Mouse (Mus musculus) thymus, postnatal 10 days (tissue): ENCODE measurements around the gene Lpin1.

Experiments used
- DNase-seq, 2 experiments: peaks; one replicate each; pipeline ENCODE4 v3.0.0; 2021; ENCODE audit warnings: low spot score in 2 of 2

Lpin1 gene

DNA sequence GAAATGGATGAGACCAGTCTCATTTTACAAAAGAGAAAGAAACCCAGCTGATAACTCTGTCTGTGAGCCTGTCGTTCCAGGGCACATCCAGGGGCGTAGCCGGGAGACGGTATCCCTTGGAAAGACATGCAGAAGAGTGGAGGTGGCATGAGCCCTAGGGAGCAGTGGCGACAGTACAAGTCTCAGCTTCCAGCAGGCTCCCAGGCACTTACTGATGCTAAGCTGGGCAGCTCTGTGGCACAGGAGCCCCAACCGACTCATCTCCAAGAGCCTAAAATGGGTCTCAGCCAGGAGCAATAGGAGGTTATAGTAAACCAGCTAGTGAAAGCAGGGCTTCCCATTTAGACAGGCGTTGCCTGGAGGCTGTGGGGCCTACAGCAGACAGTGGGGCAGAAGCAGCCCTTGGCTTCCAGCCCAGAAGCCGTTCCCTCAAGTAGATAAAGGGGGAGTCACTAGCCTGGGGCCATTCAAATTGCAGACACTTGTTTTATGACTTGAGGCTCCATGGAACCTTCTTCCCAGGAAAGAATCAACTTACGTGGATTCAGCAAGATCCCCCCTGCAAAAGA is 33.0 kb downstream of the Lpin1 start:
- DNase-seq: no peak

DNA sequence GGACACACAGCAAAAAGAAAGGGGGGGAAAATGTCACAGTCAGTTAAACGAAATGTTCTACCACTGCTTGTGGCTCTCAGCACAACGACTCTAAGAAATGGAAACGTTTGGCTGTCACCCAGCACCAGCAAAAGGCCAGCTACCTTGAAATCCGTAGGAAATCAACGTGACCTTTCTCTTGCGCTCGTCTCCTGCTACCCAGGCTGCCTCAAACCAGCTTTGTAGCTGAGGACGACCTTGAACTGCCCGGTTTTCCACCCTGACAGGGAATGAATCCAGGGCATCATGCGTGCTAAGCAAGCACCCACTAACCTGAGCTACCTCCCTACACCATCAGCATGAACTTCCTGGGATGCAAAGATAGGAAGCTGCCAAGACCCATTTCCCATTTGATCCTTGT is 39.5 kb downstream of the Lpin1 start:
- DNase-seq: no peak

DNA sequence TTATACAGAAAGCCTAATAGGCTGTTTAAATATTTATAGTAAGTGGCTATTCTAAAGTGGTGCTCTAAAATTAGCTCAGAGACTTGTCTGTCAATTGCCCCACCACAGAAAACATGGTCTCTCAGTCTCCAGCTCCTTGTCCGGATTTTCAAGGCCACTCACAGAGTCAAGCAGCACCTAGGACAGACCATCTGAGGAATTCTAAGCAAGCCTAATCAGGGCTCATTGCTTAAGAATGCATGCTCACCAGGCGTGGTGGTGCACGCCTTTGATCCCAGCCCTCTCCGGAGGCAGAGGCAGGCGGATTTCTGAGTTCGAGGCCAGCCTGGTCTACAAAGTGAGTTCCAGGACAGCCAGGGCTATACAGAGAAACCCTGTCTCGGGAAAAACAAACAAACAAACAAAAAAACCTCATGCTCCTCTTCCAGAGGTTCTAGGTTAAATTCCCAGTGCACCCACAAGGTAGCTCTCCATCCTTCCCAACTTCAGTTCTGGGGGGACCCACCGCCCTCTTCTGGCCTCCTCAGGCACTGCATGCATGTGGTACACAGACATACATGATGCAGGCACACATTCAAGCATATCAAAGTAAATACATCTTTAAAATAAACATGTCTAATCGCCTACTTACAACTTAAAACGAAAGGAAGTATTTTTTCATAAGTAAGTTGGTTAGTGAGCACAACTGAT is 40.2 kb downstream of the Lpin1 start:
- DNase-seq: peak in 1 of 2 experiments; percentile 14

DNA sequence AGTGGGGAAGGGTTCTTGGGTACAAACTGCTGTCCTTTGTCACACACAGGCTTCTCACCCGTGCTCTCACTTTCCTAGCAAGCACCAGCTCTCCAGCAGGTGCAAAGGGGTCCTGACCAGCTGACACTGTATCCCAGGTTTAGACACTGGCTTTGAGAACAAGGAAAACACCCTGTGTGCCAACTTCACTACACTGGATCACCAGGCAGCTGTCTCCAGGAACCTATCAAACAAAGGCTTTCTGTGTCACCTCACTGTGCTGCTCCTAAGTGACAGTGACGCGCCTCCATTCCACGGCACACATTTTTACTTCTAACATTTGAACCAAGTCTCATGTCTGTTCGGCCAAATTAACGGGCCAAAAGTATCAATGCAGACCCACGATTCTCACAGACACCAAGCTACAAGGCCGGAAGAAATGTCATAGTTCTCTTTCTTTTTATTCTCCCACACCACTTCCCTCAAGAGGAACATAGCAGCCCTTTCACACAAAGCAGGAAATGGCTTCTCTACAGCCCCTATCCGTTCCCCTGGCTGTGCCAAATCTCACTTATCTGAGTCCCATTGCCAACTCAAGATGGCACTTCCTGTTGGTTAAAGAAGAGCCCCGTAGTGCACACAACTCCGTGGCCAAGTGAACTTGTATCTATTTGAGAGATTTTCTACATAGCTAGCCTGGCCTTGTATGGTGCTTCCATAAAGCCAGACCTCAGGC is 41.7 kb downstream of the Lpin1 start:
- peak; percentile 17 to 29 for DNase-seq

- DNase-seq: peak; percentile 51 to 78
These were observed 42.3 kb downstream of the Lpin1 start for GRCm38 (mm10) chr12:16568496-16568895.

- no peak for DNase-seq
These were observed 42.7 kb downstream of the Lpin1 start for GRCm38 (mm10) chr12:16568090-16568489.

GRCm38 (mm10) chr12:16563427-16563826 is 47.3 kb downstream of the Lpin1 start:
- peak in 1 of 2 experiments; percentile 15 for DNase-seq

DNA sequence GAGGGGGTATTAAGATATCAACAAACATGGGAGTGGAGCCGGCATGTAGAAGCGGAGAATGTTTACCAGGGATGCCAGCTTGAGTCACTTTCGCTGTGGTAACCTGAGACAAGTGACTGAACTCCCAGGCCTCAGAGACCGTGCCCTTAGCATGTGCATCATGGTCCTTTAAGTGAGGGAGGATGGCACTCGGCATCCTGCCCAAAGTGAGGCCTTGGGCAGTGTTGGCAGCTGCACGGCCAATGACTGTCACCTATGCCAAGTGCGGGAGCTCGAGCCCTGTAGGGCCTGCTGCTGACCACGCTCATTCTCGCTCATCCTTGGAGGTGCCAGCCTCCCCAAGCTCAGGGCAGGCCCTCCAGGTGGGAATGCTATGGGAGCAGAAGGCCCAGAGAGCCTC is 48.1 kb downstream of the Lpin1 start:
- no peak for DNase-seq

DNA sequence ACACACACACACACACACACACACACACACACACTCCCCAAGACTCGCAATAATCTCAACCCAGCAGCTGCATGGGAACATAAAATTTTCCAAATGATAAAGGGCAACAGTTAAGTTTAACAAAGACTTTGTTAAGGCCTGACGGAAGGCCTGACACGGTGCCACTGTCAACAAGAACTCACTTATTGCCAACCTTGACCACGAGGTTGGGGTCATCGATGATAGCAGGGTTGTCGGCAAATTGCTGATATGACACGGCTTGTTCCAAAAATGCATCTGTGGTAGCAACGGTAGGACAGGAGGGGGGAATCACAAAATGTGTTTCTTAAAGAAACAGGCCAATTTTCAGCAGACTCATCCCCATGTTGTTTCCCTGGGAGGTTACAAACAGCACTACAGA is 48.6 kb downstream of the Lpin1 start:
- no peak for DNase-seq

- no peak for DNase-seq
These were observed 53.5 kb downstream of the Lpin1 start for GRCm38 (mm10) chr12:16557271-16557670.

GRCm38 (mm10) chr12:16554171-16554570 is 56.6 kb downstream of the Lpin1 start:
- DNase-seq: no peak

DNA sequence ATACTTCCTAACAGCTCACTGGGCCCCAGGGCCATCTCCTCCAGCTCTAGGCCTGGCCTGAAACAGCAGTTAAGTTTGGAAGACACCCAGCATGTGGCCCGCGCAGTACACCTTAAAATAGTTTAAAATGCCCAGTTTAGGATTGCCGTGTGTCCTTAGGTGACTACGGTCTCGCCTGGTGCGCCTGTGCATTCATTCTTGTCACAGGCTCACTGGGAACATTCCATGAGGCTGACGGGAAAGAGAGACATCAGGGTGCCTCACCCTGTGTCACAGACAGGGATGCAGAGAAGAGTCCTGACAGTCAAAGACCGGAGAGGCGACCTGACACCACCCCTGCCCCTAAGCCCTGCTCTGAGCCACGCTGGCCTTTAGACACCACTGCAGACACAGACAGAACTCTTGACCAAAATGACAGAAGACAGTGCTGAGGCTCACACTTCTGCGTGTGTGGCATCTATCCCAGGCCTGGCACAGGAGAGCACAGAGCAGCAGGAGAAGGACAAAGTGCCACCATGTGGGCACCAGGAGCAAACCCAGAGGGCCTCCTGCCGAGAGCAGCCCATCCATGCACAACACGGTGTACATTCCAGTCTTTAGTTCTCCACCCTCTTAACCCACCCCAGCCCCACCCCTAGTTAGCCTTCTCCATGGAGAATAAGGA is 58.5 kb downstream of the Lpin1 start:
- DNase-seq: no peak

DNA sequence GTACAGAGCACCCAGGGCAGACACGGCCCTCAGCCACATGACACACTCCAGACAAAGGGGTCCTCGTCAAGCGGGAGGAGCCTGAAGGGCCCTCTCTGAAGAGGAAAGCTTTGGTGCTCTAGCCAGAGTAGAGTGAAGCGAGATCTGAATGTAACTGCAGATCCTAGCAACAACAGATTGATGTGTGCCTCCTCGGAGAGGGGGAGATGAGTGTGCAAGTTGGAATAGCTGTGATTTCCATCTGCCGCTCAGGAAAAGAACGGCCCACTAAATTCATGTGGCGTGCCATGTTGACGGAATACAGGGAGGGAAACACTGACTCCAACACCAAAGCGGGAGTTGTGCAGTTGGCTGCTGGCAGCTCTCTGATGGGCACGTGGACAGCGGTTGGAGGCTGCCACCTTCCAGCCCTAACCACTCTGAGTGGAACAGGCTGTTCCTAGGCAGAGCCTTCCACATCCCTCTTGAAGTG is 59.7 kb downstream of the Lpin1 start:
- no peak for DNase-seq

DNA sequence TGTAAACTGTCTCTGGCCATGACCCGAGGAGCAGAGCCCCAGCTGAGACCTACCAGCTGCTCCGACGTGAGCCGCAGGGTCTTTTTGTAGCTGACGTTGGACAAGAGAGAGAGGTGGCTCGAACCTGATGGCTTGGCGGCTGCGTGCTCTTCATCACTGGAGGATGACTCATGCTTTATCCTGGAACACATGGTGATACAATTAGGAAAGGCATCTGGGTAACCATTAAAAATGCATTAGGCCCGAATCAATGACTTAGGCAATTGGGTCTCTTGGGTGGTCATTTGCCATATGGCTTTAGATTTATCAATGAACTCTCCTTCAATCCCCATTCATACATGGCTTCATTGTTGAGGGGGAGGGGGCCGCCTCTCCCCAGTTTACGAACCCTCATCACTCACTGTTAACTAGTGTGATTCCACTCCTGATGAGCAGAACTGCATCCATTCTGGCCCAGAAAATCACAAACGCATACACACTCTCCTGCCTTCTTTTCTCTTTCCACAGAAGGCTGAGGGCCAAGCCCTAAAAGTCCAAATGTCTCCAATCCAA is 61.9 kb downstream of the Lpin1 start:
- DNase-seq: no peak

DNA sequence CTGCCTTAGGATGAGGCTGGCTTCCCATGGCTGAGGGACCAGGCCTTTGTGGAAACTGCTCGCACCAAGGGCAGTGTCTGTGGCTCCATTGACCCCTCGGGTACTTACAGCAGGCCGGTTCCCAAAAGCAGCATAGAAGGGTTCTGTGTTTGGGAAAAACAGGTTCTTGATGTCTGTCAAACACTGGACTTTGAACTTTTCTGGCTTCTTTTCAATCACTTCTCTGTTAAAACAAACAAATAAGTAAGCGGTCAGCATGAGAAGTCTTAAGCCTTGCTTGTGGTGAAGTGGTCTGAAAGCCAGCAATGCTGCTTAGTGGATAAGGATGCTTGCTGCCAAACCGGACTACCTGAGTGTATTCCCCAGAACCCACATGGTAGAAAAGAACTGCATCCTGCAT is 69.2 kb downstream of the Lpin1 start:
- no peak for DNase-seq

DNA sequence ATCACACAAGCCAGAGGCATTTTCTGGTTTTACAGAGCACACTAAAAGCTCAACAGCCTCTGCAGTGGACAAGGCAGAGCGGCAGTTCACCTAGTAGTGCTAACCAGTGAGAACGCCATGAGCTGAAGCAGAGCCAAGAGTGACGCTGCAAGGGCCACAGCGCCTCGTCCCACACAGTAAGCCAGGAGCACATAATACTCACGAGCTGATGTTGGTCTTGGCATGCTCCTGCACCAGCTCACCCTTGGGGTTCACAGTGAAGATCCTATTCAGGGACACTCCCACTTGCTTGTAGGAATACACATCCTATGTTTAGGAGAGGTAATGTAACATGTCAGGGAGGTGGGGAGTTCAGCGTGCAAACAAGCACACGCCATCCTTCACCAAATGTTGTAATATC is 70.1 kb downstream of the Lpin1 start:
- no peak for DNase-seq

GRCm38 (mm10) chr12:16539965-16540661 is 70.7 kb downstream of the Lpin1 start:
- DNase-seq: no peak

GRCm38 (mm10) chr12:16533331-16533828 is 77.4 kb downstream of the Lpin1 start:
- DNase-seq: peak; percentile 14 to 24

- no peak for DNase-seq
These were observed 77.9 kb downstream of the Lpin1 start for GRCm38 (mm10) chr12:16532860-16533230.

DNA sequence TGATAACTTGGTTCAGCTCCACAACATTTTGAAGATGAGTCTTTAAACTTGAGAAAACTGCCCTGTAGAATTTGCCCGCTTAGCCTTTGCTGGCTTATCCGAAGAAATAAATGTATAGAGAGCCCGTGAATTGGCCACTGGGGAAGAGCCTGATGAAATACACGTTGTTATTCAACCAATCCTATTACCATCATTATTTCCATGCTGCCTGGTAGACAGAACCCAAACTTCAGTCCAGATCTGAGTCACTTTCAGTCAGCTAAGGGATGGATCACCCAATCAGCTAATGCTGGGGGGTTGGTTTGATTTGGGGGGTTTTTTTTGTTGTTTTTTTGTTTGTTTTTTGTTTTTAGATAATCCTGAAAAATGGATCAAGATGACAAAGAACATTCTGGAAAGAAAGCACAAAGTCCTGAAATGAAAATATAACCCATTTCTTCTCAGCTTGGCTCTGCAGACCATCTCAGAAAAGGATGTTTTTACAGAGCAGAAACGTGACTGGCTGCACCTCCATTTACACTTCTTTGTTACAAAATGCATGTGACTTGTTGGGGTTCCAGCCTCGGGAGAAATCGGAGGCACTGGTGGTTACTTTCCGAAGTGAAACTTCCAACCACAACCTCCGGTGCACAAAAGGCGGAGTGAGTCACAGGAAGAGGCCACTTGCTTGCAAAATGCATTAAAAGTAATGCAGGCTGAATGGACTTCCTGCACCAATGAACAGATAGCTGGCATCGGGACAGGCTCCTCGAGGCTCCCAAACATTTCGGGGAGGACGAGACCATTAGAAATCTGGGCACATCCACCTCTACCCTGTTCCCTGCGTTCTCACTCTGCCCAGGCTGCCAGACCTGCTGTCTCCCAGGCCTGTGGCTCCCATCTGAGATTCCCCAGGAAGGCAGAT is 78.6 kb downstream of the Lpin1 start:
- peak; percentile 59 for DNase-seq
